Mouse (Mus musculus) left cerebral cortex, adult 6 months (tissue): Measurements from ENCODE around the gene Foxk1. TPM values are rescaled to one million over a fixed set of nuclear protein-coding genes. Genes with fewer than 3 reads are reported as not detected.

Source experiments
- long read RNA-seq, 2 experiments: library from polyadenylated mRNA; unstranded; transcript quantifications; one replicate each; pipeline ENCODE4 v2.0.0; 2019 to 2020
- polyA plus RNA-seq: library from polyadenylated mRNA; unstranded; fragments of <200 nt; fragmentation: Nextera tagmentation; gene quantifications from 2 replicates; pipeline ENCODE4 v1.2.3, GENCODE M21; 2021

Foxk1 gene
- polyA plus RNA-seq: 1.8 and 33.7 TPM in 2 replicates
- long read RNA-seq, experiment 1, partial matches to known transcripts: 13 of 13 reads
- long read RNA-seq, experiment 1, other reads (novel, unspliced or antisense): 0 of 13 reads
- long read RNA-seq, experiment 2, partial matches to known transcripts: 0 of 14 reads
- long read RNA-seq, experiment 2, other reads (novel, unspliced or antisense): 14 of 14 reads

GRCm38 (mm10) chr5:142400981-142401640 lies at the start of gene Foxk1:
Foxk1 (plus strand) TSS chr5:142401497.

DNA sequence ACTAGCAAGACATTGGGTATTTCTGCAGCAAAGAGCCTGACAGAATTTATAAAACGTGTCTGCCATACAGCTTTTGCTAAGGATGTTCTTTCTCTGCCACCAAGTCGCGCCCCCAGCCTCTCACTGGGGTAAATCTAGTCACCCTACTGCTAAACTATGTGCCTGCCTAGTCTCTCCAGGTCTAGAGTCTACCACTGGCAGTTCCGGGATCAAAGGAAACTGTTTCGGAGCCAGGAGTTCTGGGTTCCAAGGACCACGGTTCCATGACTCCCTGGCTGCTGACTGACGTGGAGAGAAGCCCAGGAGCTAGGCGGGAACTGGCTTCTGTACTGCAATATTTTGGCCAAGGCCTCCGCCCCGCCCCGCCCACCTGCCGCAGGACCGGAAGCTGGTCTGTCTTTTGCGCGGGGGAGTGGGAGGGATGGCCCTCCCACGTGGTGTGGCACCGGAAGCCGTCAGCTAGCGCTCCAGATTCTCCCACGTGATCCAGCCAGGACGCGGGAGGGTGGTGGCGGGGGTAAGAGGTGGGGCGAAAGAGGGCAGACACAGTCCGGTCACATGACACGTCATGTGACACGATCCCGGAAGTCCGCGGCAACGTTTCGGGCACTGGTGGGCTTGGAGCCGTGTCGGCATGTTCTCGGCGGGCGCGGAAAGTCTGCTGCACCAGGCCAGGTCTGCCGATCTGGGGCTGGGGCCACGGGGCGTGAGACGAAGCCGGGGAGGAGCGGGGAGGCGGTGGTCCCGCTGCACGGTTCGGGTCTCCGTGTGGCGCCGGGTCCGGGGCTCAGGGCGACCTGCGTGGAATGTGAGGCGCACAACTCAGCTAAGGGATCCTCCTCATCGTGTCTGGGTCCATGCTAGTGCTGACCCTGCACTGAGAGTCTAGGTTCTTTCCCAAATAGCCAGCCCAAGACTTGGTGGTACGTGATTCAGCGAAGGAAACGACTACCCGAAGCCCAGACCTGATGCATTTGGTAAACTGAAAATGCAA lies 62.5 kb downstream of the Foxk1 start, which contains the start of gene Ap5z1:
Ap5z1 (plus strand) TSS at position 484 of the 994 bp plus-strand sequence.

Other genes starting within 250 kb of the Foxk1 start
- 7.7 and 8.9 TPM in 2 replicates for gene Ap5z1, start 62.4 kb downstream of the Foxk1 start, polyA plus RNA-seq
- 0.03 TPM in 1 of 2 replicates, not detected in the other for gene Papolb, start 128.6 kb downstream of the Foxk1 start, polyA plus RNA-seq
- 3.5 and 6.1 TPM in 2 replicates for gene Radil, start 149.6 kb downstream of the Foxk1 start, polyA plus RNA-seq
- 116 and 144 TPM in 2 replicates for gene Mmd2, start 207.3 kb downstream of the Foxk1 start, polyA plus RNA-seq
- gene Wipi2, start 226.2 kb downstream of the Foxk1 start, polyA plus RNA-seq: 30.8 and 39.9 TPM in 2 replicates